Mouse (Mus musculus): ENCODE results near the gene AC161166.1. TPM values are rescaled to one million over a fixed set of nuclear protein-coding genes. Genes with fewer than 3 reads are reported as not detected.

The AC161166.1 gene
- polyA plus RNA-seq (2012; rRNA removed): not detected in 2 replicates

DNA sequence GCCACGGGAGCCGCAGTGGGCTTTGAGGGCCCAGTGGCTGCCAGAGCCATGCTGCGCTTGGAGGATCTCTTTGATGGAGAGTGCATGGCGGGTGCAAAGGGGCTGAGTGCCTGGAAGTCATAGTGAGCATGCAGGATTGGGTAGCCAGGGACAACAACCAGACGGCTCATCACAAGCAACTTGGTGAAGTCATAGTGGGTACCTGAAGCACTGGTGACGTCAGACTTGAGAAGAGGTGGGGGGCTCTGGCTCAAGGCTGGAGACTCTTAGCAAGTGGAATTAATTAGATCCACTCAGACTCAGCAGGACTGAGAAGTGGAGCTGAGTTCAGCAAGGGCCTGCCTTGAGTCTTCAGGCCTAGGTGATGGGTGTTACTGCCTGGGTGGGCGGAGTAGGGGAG lies at the start of gene AC161166.1:
Gene AC161166.1 (minus strand): TSS at position 101 of the 400 bp plus-strand sequence.

DNA sequence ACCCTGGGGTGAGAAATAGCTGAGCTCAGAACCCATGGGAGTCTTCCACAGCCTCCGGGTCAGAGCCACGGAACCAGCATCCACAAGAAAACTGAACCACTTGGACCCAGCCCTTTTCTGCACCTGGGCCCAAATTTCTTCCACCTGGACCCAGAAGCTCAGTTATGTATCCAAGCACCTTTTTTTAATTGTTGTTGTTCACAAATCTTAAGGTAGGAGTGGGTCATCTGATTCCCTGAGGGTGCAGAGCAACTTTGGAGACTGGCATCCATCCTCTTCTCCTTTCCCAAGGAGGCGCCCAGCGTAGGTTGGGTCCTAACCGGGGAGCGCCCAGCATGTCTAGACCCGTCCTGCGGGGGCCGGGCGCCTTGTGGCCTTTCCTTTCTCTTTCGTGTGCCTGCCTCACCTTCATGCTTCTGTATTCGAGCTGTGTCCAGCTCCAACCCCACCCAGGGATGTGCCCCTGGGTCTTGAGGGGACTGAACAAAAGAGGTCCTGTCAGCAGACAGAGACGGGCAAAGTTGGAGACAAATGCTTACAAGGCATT lies 33.9 kb upstream of the AC161166.1 start, which contains the start of the genes Pinlyp and Xrcc1:
Gene Pinlyp (minus strand): TSS at position 51 of the 547 bp plus-strand sequence.
Gene Xrcc1 (plus strand): TSS at position 222 of the 547 bp plus-strand sequence.

DNA sequence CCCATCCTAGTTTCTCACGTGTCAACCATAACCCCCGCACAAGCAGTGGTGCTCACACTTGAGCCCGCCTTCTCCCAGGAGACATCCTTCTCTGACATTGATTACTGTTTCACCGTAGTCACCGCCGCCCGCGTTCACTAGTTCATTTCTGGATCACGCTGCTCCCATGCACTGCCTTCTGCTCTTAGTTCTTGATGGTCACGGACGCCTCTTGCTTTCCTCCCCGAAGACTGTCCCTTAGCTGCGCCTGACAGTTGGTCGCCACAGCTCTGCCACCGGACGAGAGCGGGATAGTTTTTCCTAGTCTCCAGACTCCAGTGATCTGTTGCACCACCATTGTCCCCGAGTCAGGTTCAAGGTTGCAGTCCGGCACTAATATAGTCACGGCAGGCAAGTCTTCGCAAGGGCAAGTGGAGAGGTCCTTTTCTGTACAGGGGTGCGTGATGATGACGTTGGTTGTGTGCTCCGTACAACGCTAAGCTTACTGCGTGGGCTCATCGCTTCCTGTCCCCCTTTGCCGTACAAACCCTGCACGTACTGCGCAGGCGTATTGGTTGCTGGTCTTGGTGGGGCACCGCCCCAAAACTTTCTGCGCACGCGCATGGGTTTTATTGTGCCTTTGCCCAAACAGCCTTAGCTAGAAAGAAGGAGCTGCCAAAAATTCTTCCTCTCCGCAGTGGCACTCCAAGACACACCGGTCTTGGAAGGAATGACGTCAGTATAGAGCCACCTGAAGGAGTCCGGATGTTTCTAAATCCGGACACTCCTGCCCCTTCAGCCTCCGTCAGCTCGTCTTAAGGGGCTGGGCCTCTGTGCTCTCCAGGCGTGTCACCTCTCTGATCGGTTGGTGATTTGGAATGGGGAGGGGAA lies 18.0 kb upstream of the AC161166.1 start, which contains the start of gene Irgq:
Gene Irgq (plus strand): TSS at position 628 of the 870 bp plus-strand sequence.

DNA sequence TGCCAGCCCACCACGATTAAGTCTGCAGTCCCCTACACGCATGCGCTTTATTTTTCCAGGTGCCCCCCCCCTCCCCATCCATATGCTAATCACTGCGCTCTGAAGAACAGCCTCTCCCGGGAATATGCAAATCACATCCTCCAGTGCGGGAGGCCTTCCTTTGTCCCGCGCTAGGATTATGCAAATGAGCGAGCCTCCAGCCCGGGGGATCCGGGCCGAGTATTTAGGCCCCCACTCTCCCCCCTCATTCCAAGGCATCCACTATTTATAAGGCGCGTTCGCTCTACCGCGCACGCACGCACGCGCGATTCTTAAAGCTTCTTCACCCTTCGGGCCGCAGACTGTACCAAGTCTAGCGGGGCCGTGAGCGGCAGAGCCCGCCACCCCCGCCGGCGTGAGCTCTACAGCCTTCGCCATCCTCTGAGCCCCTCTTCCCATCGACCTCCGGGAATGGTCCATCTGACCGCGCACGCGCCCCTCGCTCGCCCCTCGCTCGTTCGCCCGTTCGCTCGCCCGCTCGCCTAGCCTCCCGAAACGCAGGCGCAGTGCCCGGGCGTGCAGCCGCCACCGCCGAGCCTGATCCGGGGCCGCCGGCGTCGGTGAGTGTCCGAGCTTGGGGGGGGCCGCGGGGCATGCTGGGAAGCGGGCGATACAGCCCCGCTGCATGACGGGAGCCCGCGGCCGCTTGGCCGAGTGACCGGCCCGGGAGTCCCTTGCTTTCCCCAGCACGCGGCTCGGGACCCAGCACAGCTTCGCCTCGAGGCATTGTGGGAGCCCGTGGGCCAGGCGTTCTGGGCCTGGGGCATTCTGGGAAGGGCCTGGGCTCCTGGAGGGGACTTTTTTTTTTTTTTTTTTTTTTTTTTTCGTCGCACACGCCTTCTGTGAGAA lies 5.2 kb downstream of the AC161166.1 start, which contains the start of gene Zfp428:
Gene Zfp428 (plus strand): TSS at position 169 of the 888 bp plus-strand sequence.

DNA sequence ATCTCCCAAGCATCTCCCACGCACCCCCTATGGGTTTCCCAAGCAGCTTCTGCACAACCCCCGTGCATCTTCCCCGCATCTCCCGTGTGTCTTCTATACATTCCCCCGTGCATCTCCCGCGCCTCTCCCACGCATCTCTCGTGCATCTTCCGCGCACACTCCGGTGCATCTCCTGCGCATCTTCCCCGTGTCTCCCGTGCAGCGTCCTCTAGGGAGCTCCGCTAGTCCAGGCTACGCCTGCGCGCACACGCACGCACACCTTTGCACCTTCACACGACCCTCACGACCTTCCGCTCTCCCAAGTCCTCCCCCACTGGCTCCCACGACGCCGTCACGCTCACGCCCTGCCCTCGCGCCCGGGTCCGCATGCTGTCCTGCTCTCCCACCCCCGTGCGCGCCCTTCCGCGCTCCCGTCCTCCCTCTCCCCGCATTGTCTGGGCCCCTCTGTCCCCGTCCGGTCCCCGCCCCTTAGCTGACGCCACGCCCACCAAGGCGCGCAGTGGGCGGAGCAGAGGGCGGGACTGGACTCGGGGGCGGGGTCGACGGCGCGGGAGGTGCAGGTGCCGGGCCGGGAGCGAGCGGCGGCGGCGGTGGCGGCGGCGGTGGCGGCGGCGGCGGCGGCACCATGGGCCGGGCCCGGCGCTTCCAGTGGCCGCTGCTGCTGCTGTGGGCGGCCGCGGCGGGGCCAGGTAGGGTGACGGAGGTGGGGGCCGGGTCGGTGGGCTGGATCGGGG lies 30.6 kb downstream of the AC161166.1 start, which contains the start of gene Cadm4:
Gene Cadm4 (plus strand): TSS at position 550 of the 734 bp plus-strand sequence.

DNA sequence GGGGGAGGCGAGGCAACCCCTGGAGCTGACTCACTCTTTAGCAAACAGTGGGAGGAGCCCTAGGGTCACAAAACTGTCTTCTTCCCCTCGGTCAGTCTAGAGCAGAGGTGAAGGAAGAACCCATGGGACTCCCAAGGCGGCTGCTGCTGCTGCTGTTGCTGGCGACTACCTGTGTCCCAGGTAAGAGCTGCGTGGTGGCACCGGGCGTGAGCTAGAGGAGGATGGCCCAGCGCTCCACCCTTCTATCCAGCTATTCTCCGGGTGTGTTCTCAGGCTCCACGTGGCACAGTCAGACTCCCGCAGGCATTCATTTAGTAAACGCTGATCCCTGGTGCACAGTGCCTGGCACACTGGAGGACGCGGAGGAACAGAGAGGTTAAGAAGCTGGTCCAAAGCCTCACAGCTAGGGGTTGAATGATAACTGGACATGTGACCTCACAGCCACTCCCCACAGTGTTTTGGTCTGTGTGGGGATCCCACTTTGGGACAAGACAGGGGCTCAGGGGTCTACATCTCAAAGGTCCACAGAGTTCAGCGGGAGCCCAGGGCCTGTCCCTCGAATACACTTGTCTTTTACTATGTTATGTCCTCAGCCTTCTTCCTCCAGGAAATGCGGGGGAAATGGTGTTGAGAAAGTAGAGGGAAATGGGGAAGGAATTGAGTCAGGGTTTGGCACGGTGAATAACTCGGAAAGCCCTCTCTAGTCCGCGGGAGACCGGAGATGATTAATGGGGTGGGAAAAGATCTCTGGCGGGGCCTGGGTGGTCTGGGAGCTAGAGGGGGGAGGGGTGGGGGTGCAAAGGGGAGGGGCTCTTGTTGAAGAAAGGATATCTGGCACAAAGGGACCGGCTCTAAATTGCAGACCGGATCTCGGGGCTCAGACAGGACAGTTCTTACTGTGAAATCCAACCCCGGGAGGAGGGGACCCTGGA lies 49.6 kb downstream of the AC161166.1 start, which contains the start of gene Plaur:
Gene Plaur (plus strand): TSS at position 97 of the 932 bp plus-strand sequence.

Other genes starting within 250 kb of the AC161166.1 start
- 0.62 and 0.68 TPM in 2 replicates for gene Zfp93, start 242.0 kb downstream of the AC161166.1 start, polyA plus RNA-seq (2012; rRNA removed)
- gene Zfp61, start 211.2 kb downstream of the AC161166.1 start, polyA plus RNA-seq (2012; rRNA removed): 2.7 and 3.1 TPM in 2 replicates
- 1.7 and 1.9 TPM in 2 replicates for gene Zfp94, start 195.8 kb downstream of the AC161166.1 start, polyA plus RNA-seq (2012; rRNA removed)
- not detected in 2 replicates for gene Tescl, start 178.5 kb downstream of the AC161166.1 start, polyA plus RNA-seq (2012; rRNA removed)
- not detected in 2 replicates for gene Lypd5, start 163.3 kb downstream of the AC161166.1 start, polyA plus RNA-seq (2012; rRNA removed)
- 96.6 and 108 TPM in 2 replicates for gene Kcnn4, start 142.2 kb downstream of the AC161166.1 start, polyA plus RNA-seq (2012; rRNA removed)
- gene Smg9, start 112.8 kb downstream of the AC161166.1 start, polyA plus RNA-seq (2012; rRNA removed): 18.1 and 19.0 TPM in 2 replicates
- 0.01 TPM in 1 of 2 replicates, not detected in the other for gene Irgc1, start 60.2 kb downstream of the AC161166.1 start, polyA plus RNA-seq (2012; rRNA removed)
- gene Plaur, start 50.0 kb downstream of the AC161166.1 start, polyA plus RNA-seq (2012; rRNA removed): 1.7 and 2.1 TPM in 2 replicates
- 0.27 and 0.43 TPM in 2 replicates for gene Cadm4, start 30.4 kb downstream of the AC161166.1 start, polyA plus RNA-seq (2012; rRNA removed)
- 3.0 and 3.6 TPM in 2 replicates for gene Zfp428, start 5.4 kb downstream of the AC161166.1 start, polyA plus RNA-seq (2012; rRNA removed)
- gene Irgq, start 18.2 kb upstream of the AC161166.1 start, polyA plus RNA-seq (2012; rRNA removed): 1.7 and 1.9 TPM in 2 replicates
- gene Pinlyp, start 33.7 kb upstream of the AC161166.1 start, polyA plus RNA-seq (2012; rRNA removed): 0.03 TPM in 1 of 2 replicates, not detected in the other
- gene Xrcc1, start 33.8 kb upstream of the AC161166.1 start, polyA plus RNA-seq (2012; rRNA removed): 27.1 and 28.3 TPM in 2 replicates
- gene Ethe1, start 75.1 kb upstream of the AC161166.1 start, polyA plus RNA-seq (2012; rRNA removed): 11.6 and 14.7 TPM in 2 replicates
- gene Zfp575, start 75.2 kb upstream of the AC161166.1 start, polyA plus RNA-seq (2012; rRNA removed): 0.08 and 0.12 TPM in 2 replicates
- 0.61 and 0.70 TPM in 2 replicates for gene Phldb3, start 98.3 kb upstream of the AC161166.1 start, polyA plus RNA-seq (2012; rRNA removed)
- gene Lypd3, start 124.1 kb upstream of the AC161166.1 start, polyA plus RNA-seq (2012; rRNA removed): 0.16 TPM in 1 of 2 replicates, not detected in the other
- not detected in 2 replicates for gene Tex101, start 164.2 kb upstream of the AC161166.1 start, polyA plus RNA-seq (2012; rRNA removed)
- not detected in 2 replicates for gene BC049730, start 196.8 kb upstream of the AC161166.1 start, polyA plus RNA-seq (2012; rRNA removed)
- not detected in 2 replicates for gene Gm4763, start 214.5 kb upstream of the AC161166.1 start, polyA plus RNA-seq (2012; rRNA removed)
- gene Cd177, start 247.9 kb upstream of the AC161166.1 start, polyA plus RNA-seq (2012; rRNA removed): 0.75 and 1.2 TPM in 2 replicates

Data from liver, embryonic 14 days (tissue).